Mouse (Mus musculus): Measurements from ENCODE around the gene Rasa4. TPM values are rescaled to one million over a fixed set of nuclear protein-coding genes. Genes with fewer than 3 reads are reported as not detected.

Gene Rasa4
- polyA plus RNA-seq, 1 experiment from 2014 or later, result 5.1 TPM

DNA sequence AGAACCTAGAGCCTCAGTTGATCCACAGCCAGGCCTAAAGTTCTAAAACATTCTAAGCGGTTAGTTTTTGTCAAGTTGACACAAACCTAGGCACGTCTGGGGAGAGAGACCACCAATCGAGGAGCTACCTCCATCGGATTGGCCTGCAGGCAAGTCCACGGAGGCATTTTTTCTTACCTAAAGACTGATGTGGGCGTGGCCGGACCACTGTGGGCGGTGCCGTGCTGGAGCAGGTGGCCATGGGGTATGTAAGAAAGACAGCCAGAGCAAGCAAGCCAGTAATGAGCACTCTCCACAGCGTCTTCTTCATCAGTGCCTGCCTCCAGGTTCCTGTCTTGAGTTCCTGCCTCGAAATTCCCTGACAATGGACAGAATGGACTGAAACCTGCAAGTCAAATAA, 10.2 kb upstream of the Rasa4 start:
- peaks cover 7% of the 10 kb centered on the region; the same call in 1 of the 2 replicates for H3K4me1 ChIP-seq
- H3K27ac ChIP-seq, result no peak overlapping the region
- H3K4me3 ChIP-seq, result no peak overlapping the region
- no peak overlapping the region for H3K9ac ChIP-seq
- H3K36me3 ChIP-seq (ENCODE audit: poor library complexity, severe bottlenecking), result no peaks in the 10 kb centered on the region
- WGBS, result 74% methylated on average over 11 of the region's 11 CpGs
- no peak for ATAC-seq
- H3K9me3 ChIP-seq (replicated peaks), result no peaks in the 10 kb centered on the region
- H3K4me2 ChIP-seq, result no peak overlapping the region
- no peaks in the 10 kb centered on the region for H3K27me3 ChIP-seq

GRCm38 (mm10) chr5:136075076-136075475, 8.6 kb upstream of the Rasa4 start:
- Histone ChIP-seq H3K9ac (no peak overlapping the region), H3K27ac (no peak overlapping the region), H3K36me3 (ENCODE audit: poor library complexity, severe bottlenecking) (no peaks in the 10 kb centered on the region), H3K9me3 (replicated peaks) (no peaks in the 10 kb centered on the region), H3K4me1 (peaks cover 7% of the 10 kb centered on the region; the same call in 1 of the 2 replicates), H3K4me2 (no peak overlapping the region), H3K4me3 (no peak overlapping the region), H3K27me3 (no peaks in the 10 kb centered on the region)
- no peak for ATAC-seq
- 96% methylated on average over 5 of the region's 5 CpGs for WGBS

- no peak overlapping the region for H3K4me2 ChIP-seq
- 0 out of 2 replicates have a peak overlapping the region, but pooled peaks have one; percentile 31 for H3K27ac ChIP-seq
- ATAC-seq, result 0 out of 2 replicates have a peak, but pooled peaks have one; percentile 33
- WGBS, result 42% methylated on average over 7 of the region's 7 CpGs
- no peaks in the 10 kb centered on the region for H3K27me3 ChIP-seq
- H3K4me1 ChIP-seq, result peaks cover 7% of the 10 kb centered on the region; the same call in 1 of the 2 replicates
- no peaks in the 10 kb centered on the region for H3K36me3 ChIP-seq (ENCODE audit: poor library complexity, severe bottlenecking)
- H3K4me3 ChIP-seq, result no peak overlapping the region
- no peaks in the 10 kb centered on the region for H3K9me3 ChIP-seq (replicated peaks)
- no peak overlapping the region for H3K9ac ChIP-seq
These were observed 7.4 kb upstream of the Rasa4 start for GRCm38 (mm10) chr5:136076284-136076683.

GRCm38 (mm10) chr5:136077001-136077550, 6.6 kb upstream of the Rasa4 start:
- WGBS, result 88% methylated on average over 9 of the region's 9 CpGs
- ATAC-seq, result no peak
- no peak overlapping the region for H3K4me2 ChIP-seq

GRCm38 (mm10) chr5:136078136-136078535, 5.6 kb upstream of the Rasa4 start:
- WGBS, result 90% methylated on average over 5 of the region's 5 CpGs
- no peaks in the 10 kb centered on the region for H3K27me3 ChIP-seq
- peaks cover 7% of the 10 kb centered on the region; the same call in 1 of the 2 replicates for H3K4me1 ChIP-seq
- ATAC-seq, result no peak
- H3K27ac ChIP-seq, result no peak overlapping the region
- no peaks in the 10 kb centered on the region for H3K36me3 ChIP-seq (ENCODE audit: poor library complexity, severe bottlenecking)
- no peak overlapping the region for H3K9ac ChIP-seq
- no peak overlapping the region for H3K4me2 ChIP-seq
- H3K9me3 ChIP-seq (replicated peaks), result no peaks in the 10 kb centered on the region
- no peak overlapping the region for H3K4me3 ChIP-seq

More at GRCm38 (mm10) chr5:136077001-136077550, 6.6 kb upstream of the Rasa4 start:
- H3K27me3 ChIP-seq, result no peaks in the 10 kb centered on the region
- H3K36me3 ChIP-seq (ENCODE audit: poor library complexity, severe bottlenecking), result no peaks in the 10 kb centered on the region
- H3K9me3 ChIP-seq (replicated peaks), result no peaks in the 10 kb centered on the region
- H3K9ac ChIP-seq, result no peak overlapping the region
- no peak overlapping the region for H3K27ac ChIP-seq
- no peak overlapping the region for H3K4me3 ChIP-seq
- H3K4me1 ChIP-seq, result peaks cover 7% of the 10 kb centered on the region; the same call in 1 of the 2 replicates

- H3K27ac ChIP-seq, result no peak overlapping the region
- no peak overlapping the region for H3K4me3 ChIP-seq
- H3K9me3 ChIP-seq (replicated peaks), result no peaks in the 10 kb centered on the region
These were observed 1.4 kb upstream of the Rasa4 start for GRCm38 (mm10) chr5:136082345-136082744.

DNA sequence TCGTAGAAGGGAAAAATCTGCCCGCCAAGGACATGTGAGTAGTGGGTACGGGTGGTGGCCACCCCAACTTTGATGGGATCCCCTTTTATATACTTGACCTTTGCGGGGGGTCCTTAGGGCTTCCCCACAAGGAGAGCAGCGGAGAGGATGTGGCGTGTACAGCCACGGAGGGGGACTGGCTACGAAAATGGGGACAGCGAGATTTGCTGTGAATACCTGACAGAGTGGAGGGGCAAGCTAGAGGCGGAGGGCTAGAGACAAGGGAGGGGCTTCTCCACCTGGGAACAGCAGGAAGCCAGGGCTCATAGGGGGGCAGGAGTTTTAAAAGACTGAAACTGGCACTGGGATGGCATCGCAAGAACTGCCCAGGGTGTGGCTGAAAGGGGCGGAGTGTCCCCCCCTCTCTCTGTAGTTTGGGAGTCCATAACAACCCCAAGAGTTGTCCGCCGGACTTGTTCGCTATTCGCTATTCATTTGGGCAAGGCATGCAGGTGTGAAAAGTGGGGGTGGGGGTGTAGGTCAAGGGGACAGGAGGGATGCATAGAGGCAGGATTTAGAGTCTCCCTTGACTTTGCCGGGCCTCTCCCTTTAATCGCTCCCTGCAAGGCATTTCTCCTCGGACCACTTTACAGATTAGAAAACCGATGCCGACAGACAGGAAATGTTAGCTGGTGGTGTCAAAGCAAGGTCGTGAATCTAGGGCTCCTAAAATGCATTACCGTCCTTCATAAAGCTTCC, 597 bp downstream of the Rasa4 start:
- H3K9me3 ChIP-seq (replicated peaks), result no peaks in the 10 kb centered on the region
- 2% methylated on average over 23 of the region's 23 CpGs for WGBS
- peak; percentile 19; the same call in 1 of the 2 replicates for ATAC-seq
- H3K9ac ChIP-seq, result peak overlapping the region; percentile 69
- H3K4me2 ChIP-seq, result peak overlapping the region; percentile 88
- peaks cover 21% of the 10 kb centered on the region for H3K27me3 ChIP-seq
- H3K27ac ChIP-seq, result no peak overlapping the region
- H3K4me3 ChIP-seq, result peak overlapping the region; percentile 55
- H3K4me1 ChIP-seq, result peaks cover 17% of the 10 kb centered on the region
- no peaks in the 10 kb centered on the region for H3K36me3 ChIP-seq (ENCODE audit: poor library complexity, severe bottlenecking)

More at GRCm38 (mm10) chr5:136082345-136082744, 1.4 kb upstream of the Rasa4 start:
- ATAC-seq, result no peak
- no peak overlapping the region for H3K9ac ChIP-seq
- H3K27me3 ChIP-seq, result peaks cover 17% of the 10 kb centered on the region
- peaks cover 17% of the 10 kb centered on the region for H3K4me1 ChIP-seq
- no peak overlapping the region for H3K4me2 ChIP-seq
- no peaks in the 10 kb centered on the region for H3K36me3 ChIP-seq (ENCODE audit: poor library complexity, severe bottlenecking)
- 79% methylated on average over 4 of the region's 4 CpGs for WGBS

GRCm38 (mm10) chr5:136084891-136085651, 1.4 kb downstream of the Rasa4 start:
- Histone ChIP-seq H3K4me2 (peak overlapping the region; percentile 88), H3K4me1 (peaks cover 17% of the 10 kb centered on the region), H3K4me3 (peak overlapping the region; percentile 55), H3K27ac (no peak overlapping the region), H3K9ac (peak overlapping the region; percentile 26; the same call in 1 of the 2 replicates), H3K9me3 (replicated peaks) (no peaks in the 10 kb centered on the region), H3K36me3 (ENCODE audit: poor library complexity, severe bottlenecking) (no peaks in the 10 kb centered on the region), H3K27me3 (peaks cover 21% of the 10 kb centered on the region)
- WGBS, result 8% methylated on average over 17 of the region's 21 CpGs
- no peak for ATAC-seq

- WGBS, result 92% methylated on average over 8 of the region's 8 CpGs
- ATAC-seq, result no peak
- H3K9ac ChIP-seq, result no peak overlapping the region
- no peak overlapping the region for H3K4me2 ChIP-seq
- no peaks in the 10 kb centered on the region for H3K9me3 ChIP-seq (replicated peaks)
- no peak overlapping the region for H3K27ac ChIP-seq
- no peak overlapping the region for H3K4me3 ChIP-seq
- H3K36me3 ChIP-seq (ENCODE audit: poor library complexity, severe bottlenecking), result no peaks in the 10 kb centered on the region
- H3K4me1 ChIP-seq, result peaks cover 17% of the 10 kb centered on the region
- H3K27me3 ChIP-seq, result peaks cover 21% of the 10 kb centered on the region
These were observed 2.6 kb downstream of the Rasa4 start for GRCm38 (mm10) chr5:136086290-136086689.

DNA sequence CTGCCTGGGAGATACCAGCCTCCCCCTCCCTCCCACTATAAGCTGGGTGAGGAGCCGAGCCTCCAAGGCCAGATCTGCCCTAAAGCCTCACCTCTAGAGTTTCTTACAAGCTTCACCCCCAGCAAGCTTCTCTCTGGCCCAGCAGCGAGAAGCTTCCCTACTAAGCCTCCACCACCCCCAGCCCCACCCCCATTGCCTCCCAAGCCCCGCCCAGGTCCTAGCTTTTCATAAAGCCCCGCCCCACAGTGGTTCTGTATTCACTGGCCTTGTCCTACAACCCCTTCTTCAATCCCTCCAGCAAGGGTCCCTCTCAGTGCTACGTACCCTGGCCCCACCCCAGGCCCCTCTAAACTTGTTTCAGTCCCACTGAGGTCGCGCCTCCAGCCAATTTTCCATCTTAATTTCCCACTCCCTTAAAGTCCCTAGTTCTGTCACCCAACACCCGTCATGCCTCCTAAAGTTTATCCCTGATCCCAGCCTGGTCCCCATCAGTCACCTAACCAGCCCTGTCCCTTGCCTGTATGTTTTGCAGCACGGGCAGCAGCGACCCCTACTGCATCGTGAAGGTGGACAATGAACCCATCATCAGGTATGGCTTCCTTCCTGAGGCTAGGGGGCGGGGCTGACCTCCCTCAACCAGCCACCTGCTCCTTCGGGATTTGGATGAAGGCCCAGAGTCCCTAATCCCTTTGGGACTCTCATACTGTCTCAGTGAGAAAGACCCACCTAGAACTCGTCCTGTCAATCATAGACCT, 5.3 kb downstream of the Rasa4 start:
- 13% methylated on average over 14 of the region's 14 CpGs for WGBS
- no peaks in the 10 kb centered on the region for H3K9me3 ChIP-seq (replicated peaks)
- no peak for ATAC-seq
- H3K4me2 ChIP-seq, result no peak overlapping the region
- H3K36me3 ChIP-seq (ENCODE audit: poor library complexity, severe bottlenecking), result no peaks in the 10 kb centered on the region
- no peak overlapping the region for H3K27ac ChIP-seq
- H3K27me3 ChIP-seq, result peaks cover 21% of the 10 kb centered on the region
- H3K4me1 ChIP-seq, result peaks cover 16% of the 10 kb centered on the region
- H3K9ac ChIP-seq, result no peak overlapping the region
- no peak overlapping the region for H3K4me3 ChIP-seq

DNA sequence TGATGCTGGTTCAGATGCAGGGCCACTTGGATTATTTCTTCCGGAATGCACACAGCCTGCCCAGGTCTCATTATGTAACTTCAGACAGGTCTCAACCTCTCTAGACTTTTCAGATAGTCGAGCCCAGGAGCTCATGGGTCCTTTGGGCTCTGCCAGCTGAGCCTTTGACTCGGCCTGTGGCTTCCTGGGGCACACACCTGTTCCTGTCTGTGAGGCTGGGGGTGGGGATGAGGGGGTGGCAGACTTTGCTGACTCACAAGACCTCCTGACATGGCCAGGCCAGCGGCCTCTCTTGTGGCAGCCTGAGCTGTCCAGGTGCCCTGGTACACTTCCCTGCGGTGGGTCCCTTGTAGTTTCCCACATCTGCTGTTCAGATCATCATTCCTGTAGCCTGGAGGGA, 8.2 kb downstream of the Rasa4 start:
- no peaks in the 10 kb centered on the region for H3K9me3 ChIP-seq (replicated peaks)
- no peak overlapping the region for H3K4me2 ChIP-seq
- no peak overlapping the region for H3K9ac ChIP-seq
- H3K27ac ChIP-seq, result no peak overlapping the region
- WGBS, result 61% methylated on average over 5 of the region's 5 CpGs
- H3K27me3 ChIP-seq, result peaks cover 4% of the 10 kb centered on the region; the same call in 1 of the 2 replicates
- H3K4me1 ChIP-seq, result no peaks in the 10 kb centered on the region
- H3K4me3 ChIP-seq, result no peak overlapping the region
- no peaks in the 10 kb centered on the region for H3K36me3 ChIP-seq (ENCODE audit: poor library complexity, severe bottlenecking)
- no peak for ATAC-seq
